Mouse (Mus musculus) bone marrow, adult 2 months (tissue): Measurements from ENCODE around the gene Rbl2.

ENCODE experiments used
- CTCF ChIP-seq: fragments of 200-500 bp; IDR thresholded peaks from 2 replicates; pipeline ENCODE4 v1.5.1; 2011; ENCODE audit warnings: low read length, control low read depth; ENCODE audit not compliant: control insufficient read depth, insufficient read depth
- POLR2A ChIP-seq: fragments of 200-500 bp; IDR thresholded peaks from 2 replicates; pipeline ENCODE4 v1.6.1; 2011; ENCODE audit warnings: low read depth, mild to moderate bottlenecking, control low read depth, low read length, borderline replicate concordance; ENCODE audit not compliant: control insufficient read depth

GRCm38 (mm10) chr8:91106271-91106670 lies 36.4 kb downstream of the Rbl2 start:
- TF ChIP-seq CTCF = no peak
- no peak for TF ChIP-seq POLR2A
